Mouse (Mus musculus): Measurements from ENCODE around the gene Zpbp. TPM values are rescaled to one million over a fixed set of nuclear protein-coding genes. Genes with fewer than 3 reads are reported as not detected.

Zpbp gene
- polyA plus RNA-seq, 1 experiment from 2014 or later = 1.6 TPM

Other genes starting within 250 kb of the Zpbp start
- 5.1 and 5.9 TPM in 2 replicates for gene Spata48, start 314 bp downstream of the Zpbp start, polyA plus RNA-seq (2015; fragmentation: Nextera tagmentation; extraction: Ambion mirVana)
- gene 4930512M02Rik, start 165.4 kb upstream of the Zpbp start, polyA plus RNA-seq (2015; fragmentation: Nextera tagmentation; extraction: Ambion mirVana) = not detected in 2 replicates
- gene Ikzf1, start 222.6 kb upstream of the Zpbp start, polyA plus RNA-seq (2015; fragmentation: Nextera tagmentation; extraction: Ambion mirVana) = 91.7 and 100 TPM in 2 replicates

Data from thymus, postnatal 0 days (tissue).